Mouse (Mus musculus): ENCODE measurements around the gene Micall2.

GRCm38 (mm10) chr5:139727261-139727660 lies 8.9 kb downstream of the Micall2 start:
- TF ChIP-seq CTCF (IDR thresholded peaks at IDR 0.05; ENCODE audit: extremely low read depth, insufficient read depth, low read length) (no peak), POLR2A (IDR thresholded peaks at IDR 0.05; ENCODE audit: extremely low read depth, insufficient read depth, low read length) (no peak)
